Mouse (Mus musculus): ENCODE measurements around the gene Npdc1. TPM values are rescaled to one million over a fixed set of nuclear protein-coding genes. Genes with fewer than 3 reads are reported as not detected.

The Npdc1 gene
- polyA plus RNA-seq, 1 experiment from 2014 or later, result 32.8 TPM

GRCm38 (mm10) chr2:25422587-25423410 is 23.6 kb downstream of the Npdc1 start, which contains the start of gene Fut7:
Gene Fut7, plus strand, starts transcription at chr2:25423267.
- H3K9ac ChIP-seq (ENCODE audit: low read depth, low read length), result no peak within 1 kb of the TSS

GRCm38 (mm10) chr2:25423626-25424025 is 24.5 kb downstream of the Npdc1 start:
- Histone ChIP-seq H3K9ac (ENCODE audit: low read depth, low read length) (no peak overlapping the region), H3K9me3 (ENCODE audit: control insufficient read depth, low read length) (no peaks in the 10 kb centered on the region), H3K36me3 (ENCODE audit: control insufficient read depth, insufficient read depth, low read length) (no peaks in the 10 kb centered on the region), H3K27ac (ENCODE audit: low read depth, low read length) (no peak overlapping the region), H3K4me2 (replicated peaks; ENCODE audit: low read depth, low read length) (no peak overlapping the region), H3K4me3 (ENCODE audit: low read length) (no peak overlapping the region), H3K27me3 (ENCODE audit: control insufficient read depth, insufficient read depth, low read length) (peaks cover 7% of the 10 kb centered on the region), H3K4me1 (ENCODE audit: control insufficient read depth, insufficient read depth, low read length) (no peaks in the 10 kb centered on the region)
- 69% methylated on average over 1 of the region's 1 CpGs for WGBS
- ATAC-seq (ENCODE audit: low FRiP score, low TSS enrichment), result no peak

More at GRCm38 (mm10) chr2:25422587-25423410, 23.6 kb downstream of the Npdc1 start, which contains the start of gene Fut7:
- Histone ChIP-seq H3K4me2 (replicated peaks; ENCODE audit: low read depth, low read length) (no peak within 1 kb of the TSS), H3K9me3 (ENCODE audit: control insufficient read depth, low read length) (no peaks in the 10 kb centered on the region), H3K27me3 (ENCODE audit: control insufficient read depth, insufficient read depth, low read length) (peaks cover 7% of the 10 kb centered on the region), H3K36me3 (ENCODE audit: control insufficient read depth, insufficient read depth, low read length) (no peaks in the 10 kb centered on the region), H3K27ac (ENCODE audit: low read depth, low read length) (no peak within 1 kb of the TSS), H3K4me3 (ENCODE audit: low read length) (no peak within 1 kb of the TSS), H3K4me1 (ENCODE audit: control insufficient read depth, insufficient read depth, low read length) (no peaks in the 10 kb centered on the region)
- 58% methylated on average over 17 of the region's 17 CpGs for WGBS
- ATAC-seq (ENCODE audit: low FRiP score, low TSS enrichment), result no peak

- ATAC-seq (ENCODE audit: low FRiP score, low TSS enrichment), result no peak
- Histone ChIP-seq H3K9ac (ENCODE audit: low read depth, low read length) (no peak overlapping the region), H3K27ac (ENCODE audit: low read depth, low read length) (no peak overlapping the region), H3K36me3 (ENCODE audit: control insufficient read depth, insufficient read depth, low read length) (no peaks in the 10 kb centered on the region), H3K4me3 (ENCODE audit: low read length) (no peak overlapping the region), H3K27me3 (ENCODE audit: control insufficient read depth, insufficient read depth, low read length) (peaks cover 7% of the 10 kb centered on the region), H3K4me1 (ENCODE audit: control insufficient read depth, insufficient read depth, low read length) (peaks cover 10% of the 10 kb centered on the region; the same call in 1 of the 2 replicates), H3K4me2 (replicated peaks; ENCODE audit: low read depth, low read length) (no peak overlapping the region), H3K9me3 (ENCODE audit: control insufficient read depth, low read length) (no peaks in the 10 kb centered on the region)
- WGBS, result 60% methylated on average over 27 of the region's 27 CpGs
Observed at GRCm38 (mm10) chr2:25425481-25425880, 26.3 kb downstream of the Npdc1 start.

- Histone ChIP-seq H3K27me3 (ENCODE audit: control insufficient read depth, insufficient read depth, low read length) (peaks cover 7% of the 10 kb centered on the region), H3K9me3 (ENCODE audit: control insufficient read depth, low read length) (no peaks in the 10 kb centered on the region), H3K4me3 (ENCODE audit: low read length) (no peak overlapping the region), H3K4me1 (ENCODE audit: control insufficient read depth, insufficient read depth, low read length) (peaks cover 16% of the 10 kb centered on the region), H3K27ac (ENCODE audit: low read depth, low read length) (no peak overlapping the region), H3K4me2 (replicated peaks; ENCODE audit: low read depth, low read length) (no peak overlapping the region), H3K9ac (ENCODE audit: low read depth, low read length) (no peak overlapping the region), H3K36me3 (ENCODE audit: control insufficient read depth, insufficient read depth, low read length) (no peaks in the 10 kb centered on the region)
- ATAC-seq (ENCODE audit: low FRiP score, low TSS enrichment), result no peak
- WGBS, result 35% methylated on average over 5 of the region's 5 CpGs
Observed at GRCm38 (mm10) chr2:25426721-25427191, 27.6 kb downstream of the Npdc1 start.

- H3K36me3 ChIP-seq (ENCODE audit: control insufficient read depth, insufficient read depth, low read length), result no peaks in the 10 kb centered on the region
- H3K4me2 ChIP-seq (replicated peaks; ENCODE audit: low read depth, low read length), result no peak overlapping the region
- H3K9me3 ChIP-seq (ENCODE audit: control insufficient read depth, low read length), result no peaks in the 10 kb centered on the region
- H3K27me3 ChIP-seq (ENCODE audit: control insufficient read depth, insufficient read depth, low read length), result peaks cover 7% of the 10 kb centered on the region
- 90% methylated on average over 5 of the region's 5 CpGs for WGBS
- no peak overlapping the region for H3K4me3 ChIP-seq (ENCODE audit: low read length)
- no peak overlapping the region for H3K9ac ChIP-seq (ENCODE audit: low read depth, low read length)
- H3K27ac ChIP-seq (ENCODE audit: low read depth, low read length), result no peak overlapping the region
- ATAC-seq (ENCODE audit: low FRiP score, low TSS enrichment), result no peak
- peaks cover 16% of the 10 kb centered on the region for H3K4me1 ChIP-seq (ENCODE audit: control insufficient read depth, insufficient read depth, low read length)
Observed at GRCm38 (mm10) chr2:25427256-25427655, 28.1 kb downstream of the Npdc1 start.

- peaks cover 16% of the 10 kb centered on the region for H3K4me1 ChIP-seq (ENCODE audit: control insufficient read depth, insufficient read depth, low read length)
- H3K27ac ChIP-seq (ENCODE audit: low read depth, low read length), result peak within 1 kb of the TSS; percentile 62; the same call in 1 of the 2 replicates
- H3K4me2 ChIP-seq (replicated peaks; ENCODE audit: low read depth, low read length), result peak within 1 kb of the TSS; percentile 94
- H3K9me3 ChIP-seq (ENCODE audit: control insufficient read depth, low read length), result no peaks in the 10 kb centered on the region
- peaks cover 7% of the 10 kb centered on the region for H3K27me3 ChIP-seq (ENCODE audit: control insufficient read depth, insufficient read depth, low read length)
- peak within 1 kb of the TSS; percentile 84 for H3K9ac ChIP-seq (ENCODE audit: low read depth, low read length)
- no peaks in the 10 kb centered on the region for H3K36me3 ChIP-seq (ENCODE audit: control insufficient read depth, insufficient read depth, low read length)
- WGBS, result under 1% methylated on average over 54 of the region's 89 CpGs
- peak; percentile 86 for ATAC-seq (ENCODE audit: low FRiP score, low TSS enrichment)
- peak within 1 kb of the TSS; percentile 75 for H3K4me3 ChIP-seq (ENCODE audit: low read length)
Observed at GRCm38 (mm10) chr2:25428442-25429236, 29.5 kb downstream of the Npdc1 start, which contains the start of gene Abca2. Gene Abca2, plus strand, starts transcription at chr2:25428703.

GRCm38 (mm10) chr2:25429435-25430180 is 30.5 kb downstream of the Npdc1 start:
- Histone ChIP-seq H3K27me3 (ENCODE audit: control insufficient read depth, insufficient read depth, low read length) (peaks cover 6% of the 10 kb centered on the region), H3K4me2 (replicated peaks; ENCODE audit: low read depth, low read length) (peak overlapping the region; percentile 94), H3K9ac (ENCODE audit: low read depth, low read length) (peak overlapping the region; percentile 84), H3K36me3 (ENCODE audit: control insufficient read depth, insufficient read depth, low read length) (no peaks in the 10 kb centered on the region), H3K9me3 (ENCODE audit: control insufficient read depth, low read length) (no peaks in the 10 kb centered on the region), H3K27ac (ENCODE audit: low read depth, low read length) (no peak overlapping the region), H3K4me3 (ENCODE audit: low read length) (peak overlapping the region; percentile 75), H3K4me1 (ENCODE audit: control insufficient read depth, insufficient read depth, low read length) (peaks cover 16% of the 10 kb centered on the region)
- ATAC-seq (ENCODE audit: low FRiP score, low TSS enrichment), result no peak
- 65% methylated on average over 5 of the region's 5 CpGs for WGBS

GRCm38 (mm10) chr2:25430395-25431233 is 31.5 kb downstream of the Npdc1 start:
- peak; percentile 60 for ATAC-seq (ENCODE audit: low FRiP score, low TSS enrichment)
- Histone ChIP-seq H3K9me3 (ENCODE audit: control insufficient read depth, low read length) (no peaks in the 10 kb centered on the region), H3K36me3 (ENCODE audit: control insufficient read depth, insufficient read depth, low read length) (no peaks in the 10 kb centered on the region), H3K4me1 (ENCODE audit: control insufficient read depth, insufficient read depth, low read length) (peaks cover 16% of the 10 kb centered on the region), H3K4me3 (ENCODE audit: low read length) (no peak overlapping the region), H3K9ac (ENCODE audit: low read depth, low read length) (no peak overlapping the region), H3K4me2 (replicated peaks; ENCODE audit: low read depth, low read length) (0 out of 2 replicates have a peak overlapping the region, but pooled peaks have one; percentile 11), H3K27ac (ENCODE audit: low read depth, low read length) (no peak overlapping the region), H3K27me3 (ENCODE audit: control insufficient read depth, insufficient read depth, low read length) (no peaks in the 10 kb centered on the region; the same call in 1 of the 2 replicates)
- 53% methylated on average over 17 of the region's 17 CpGs for WGBS

Data from kidney, embryonic 14.5 days (tissue).